Mouse (Mus musculus): ENCODE data around the gene Ube3b. TPM values are rescaled to one million over a fixed set of nuclear protein-coding genes. Genes with fewer than 3 reads are reported as not detected.

The Ube3b gene
- polyA plus RNA-seq, 1 experiment from 2014 or later: 46.3 TPM

GRCm38 (mm10) chr5:114358833-114359232 lies 21.6 kb upstream of the Ube3b start:
- ATAC-seq (ENCODE audit: insufficient number of reproducible peaks, insufficient read depth, low FRiP score, low read depth): no peak
- H3K4me2 ChIP-seq (replicated peaks; ENCODE audit: low read depth, low read length): no peak overlapping the region
- no peak overlapping the region for H3K4me3 ChIP-seq (ENCODE audit: low read depth, low read length)
- H3K27ac ChIP-seq (ENCODE audit: low read length): peak overlapping the region; percentile 55; the same call in 1 of the 2 replicates
- no peak overlapping the region for H3K9ac ChIP-seq (replicated peaks; ENCODE audit: low read depth, low read length)
- no peaks in the 10 kb centered on the region for H3K27me3 ChIP-seq (ENCODE audit: control insufficient read depth, insufficient read depth, low read length)
- no peaks in the 10 kb centered on the region for H3K9me3 ChIP-seq (ENCODE audit: control insufficient read depth, low read depth, low read length)
- H3K4me1 ChIP-seq (ENCODE audit: control insufficient read depth, insufficient read depth, low read length): peaks cover 18% of the 10 kb centered on the region; the same call in 1 of the 2 replicates
- H3K36me3 ChIP-seq (ENCODE audit: control insufficient read depth, insufficient read depth, low read length): peaks cover 17% of the 10 kb centered on the region
- WGBS: 81% methylated on average over 10 of the region's 10 CpGs

- Histone ChIP-seq H3K4me1 (ENCODE audit: control insufficient read depth, insufficient read depth, low read length) (peaks cover 18% of the 10 kb centered on the region; the same call in 1 of the 2 replicates), H3K9me3 (ENCODE audit: control insufficient read depth, low read depth, low read length) (no peaks in the 10 kb centered on the region), H3K4me3 (ENCODE audit: low read depth, low read length) (no peak overlapping the region), H3K4me2 (replicated peaks; ENCODE audit: low read depth, low read length) (no peak overlapping the region), H3K27ac (ENCODE audit: low read length) (peak overlapping the region; percentile 55; the same call in 1 of the 2 replicates), H3K36me3 (ENCODE audit: control insufficient read depth, insufficient read depth, low read length) (peaks cover 24% of the 10 kb centered on the region), H3K27me3 (ENCODE audit: control insufficient read depth, insufficient read depth, low read length) (no peaks in the 10 kb centered on the region), H3K9ac (replicated peaks; ENCODE audit: low read depth, low read length) (no peak overlapping the region)
- WGBS: 31% methylated on average over 8 of the region's 8 CpGs
- no peak for ATAC-seq (ENCODE audit: insufficient number of reproducible peaks, insufficient read depth, low FRiP score, low read depth)
Observed at GRCm38 (mm10) chr5:114359586-114359985, 20.8 kb upstream of the Ube3b start.

GRCm38 (mm10) chr5:114360968-114361367 lies 19.4 kb upstream of the Ube3b start:
- Histone ChIP-seq H3K4me1 (ENCODE audit: control insufficient read depth, insufficient read depth, low read length) (peaks cover 23% of the 10 kb centered on the region; the same call in 1 of the 2 replicates), H3K4me3 (ENCODE audit: low read depth, low read length) (no peak overlapping the region), H3K27ac (ENCODE audit: low read length) (no peak overlapping the region), H3K4me2 (replicated peaks; ENCODE audit: low read depth, low read length) (no peak overlapping the region), H3K9me3 (ENCODE audit: control insufficient read depth, low read depth, low read length) (no peaks in the 10 kb centered on the region), H3K9ac (replicated peaks; ENCODE audit: low read depth, low read length) (no peak overlapping the region), H3K36me3 (ENCODE audit: control insufficient read depth, insufficient read depth, low read length) (peaks cover 36% of the 10 kb centered on the region), H3K27me3 (ENCODE audit: control insufficient read depth, insufficient read depth, low read length) (no peaks in the 10 kb centered on the region)
- 84% methylated on average over 15 of the region's 15 CpGs for WGBS
- ATAC-seq (ENCODE audit: insufficient number of reproducible peaks, insufficient read depth, low FRiP score, low read depth): no peak

- Histone ChIP-seq H3K27me3 (ENCODE audit: control insufficient read depth, insufficient read depth, low read length) (no peaks in the 10 kb centered on the region), H3K4me1 (ENCODE audit: control insufficient read depth, insufficient read depth, low read length) (peaks cover 18% of the 10 kb centered on the region), H3K9me3 (ENCODE audit: control insufficient read depth, low read depth, low read length) (no peaks in the 10 kb centered on the region), H3K4me2 (replicated peaks; ENCODE audit: low read depth, low read length) (no peak overlapping the region), H3K36me3 (ENCODE audit: control insufficient read depth, insufficient read depth, low read length) (peaks cover 76% of the 10 kb centered on the region), H3K4me3 (ENCODE audit: low read depth, low read length) (no peak overlapping the region), H3K9ac (replicated peaks; ENCODE audit: low read depth, low read length) (no peak overlapping the region), H3K27ac (ENCODE audit: low read length) (peak overlapping the region; percentile 79)
- 76% methylated on average over 23 of the region's 23 CpGs for WGBS
- ATAC-seq (ENCODE audit: insufficient number of reproducible peaks, insufficient read depth, low FRiP score, low read depth): peak; percentile 88
Observed at GRCm38 (mm10) chr5:114365043-114365752, 15.2 kb upstream of the Ube3b start.

- Histone ChIP-seq H3K4me1 (ENCODE audit: control insufficient read depth, insufficient read depth, low read length) (peaks cover 45% of the 10 kb centered on the region), H3K9me3 (ENCODE audit: control insufficient read depth, low read depth, low read length) (no peaks in the 10 kb centered on the region), H3K27me3 (ENCODE audit: control insufficient read depth, insufficient read depth, low read length) (no peaks in the 10 kb centered on the region), H3K4me3 (ENCODE audit: low read depth, low read length) (no peak overlapping the region), H3K4me2 (replicated peaks; ENCODE audit: low read depth, low read length) (no peak overlapping the region), H3K36me3 (ENCODE audit: control insufficient read depth, insufficient read depth, low read length) (peaks cover 78% of the 10 kb centered on the region), H3K27ac (ENCODE audit: low read length) (no peak overlapping the region), H3K9ac (replicated peaks; ENCODE audit: low read depth, low read length) (no peak overlapping the region)
- ATAC-seq (ENCODE audit: insufficient number of reproducible peaks, insufficient read depth, low FRiP score, low read depth): no peak
- WGBS: 91% methylated on average over 14 of the region's 14 CpGs
Observed at GRCm38 (mm10) chr5:114368121-114368520, 12.3 kb upstream of the Ube3b start.

- Histone ChIP-seq H3K27me3 (ENCODE audit: control insufficient read depth, insufficient read depth, low read length) (no peaks in the 10 kb centered on the region), H3K9me3 (ENCODE audit: control insufficient read depth, low read depth, low read length) (no peaks in the 10 kb centered on the region), H3K36me3 (ENCODE audit: control insufficient read depth, insufficient read depth, low read length) (peaks cover 80% of the 10 kb centered on the region), H3K4me1 (ENCODE audit: control insufficient read depth, insufficient read depth, low read length) (peaks cover 52% of the 10 kb centered on the region), H3K4me2 (replicated peaks; ENCODE audit: low read depth, low read length) (no peak overlapping the region), H3K4me3 (ENCODE audit: low read depth, low read length) (no peak overlapping the region), H3K27ac (ENCODE audit: low read length) (no peak overlapping the region; the same call in 1 of the 2 replicates), H3K9ac (replicated peaks; ENCODE audit: low read depth, low read length) (no peak overlapping the region)
- no peak for ATAC-seq (ENCODE audit: insufficient number of reproducible peaks, insufficient read depth, low FRiP score, low read depth)
- WGBS: 86% methylated on average over 16 of the region's 16 CpGs
Observed at GRCm38 (mm10) chr5:114368803-114369496, 11.5 kb upstream of the Ube3b start.

- Histone ChIP-seq H3K27me3 (ENCODE audit: control insufficient read depth, insufficient read depth, low read length) (no peaks in the 10 kb centered on the region), H3K4me2 (replicated peaks; ENCODE audit: low read depth, low read length) (no peak overlapping the region), H3K4me1 (ENCODE audit: control insufficient read depth, insufficient read depth, low read length) (peaks cover 54% of the 10 kb centered on the region), H3K27ac (ENCODE audit: low read length) (peak overlapping the region; percentile 98), H3K36me3 (ENCODE audit: control insufficient read depth, insufficient read depth, low read length) (peaks cover 80% of the 10 kb centered on the region), H3K9ac (replicated peaks; ENCODE audit: low read depth, low read length) (0 out of 2 replicates have a peak overlapping the region, but pooled peaks have one; percentile 10), H3K9me3 (ENCODE audit: control insufficient read depth, low read depth, low read length) (no peaks in the 10 kb centered on the region), H3K4me3 (ENCODE audit: low read depth, low read length) (no peak overlapping the region)
- WGBS: 73% methylated on average over 9 of the region's 9 CpGs
- no peak for ATAC-seq (ENCODE audit: insufficient number of reproducible peaks, insufficient read depth, low FRiP score, low read depth)
Observed at GRCm38 (mm10) chr5:114369921-114370320, 10.5 kb upstream of the Ube3b start.

- 0 out of 2 replicates have a peak overlapping the region, but pooled peaks have one; percentile 3 for H3K9ac ChIP-seq (replicated peaks; ENCODE audit: low read depth, low read length)
- no peaks in the 10 kb centered on the region for H3K9me3 ChIP-seq (ENCODE audit: control insufficient read depth, low read depth, low read length)
- peak; percentile 43; the same call in 1 of the 2 replicates for ATAC-seq (ENCODE audit: insufficient number of reproducible peaks, insufficient read depth, low FRiP score, low read depth)
- WGBS: 37% methylated on average over 9 of the region's 9 CpGs
- no peaks in the 10 kb centered on the region for H3K27me3 ChIP-seq (ENCODE audit: control insufficient read depth, insufficient read depth, low read length)
- no peak overlapping the region for H3K4me3 ChIP-seq (ENCODE audit: low read depth, low read length)
- H3K4me1 ChIP-seq (ENCODE audit: control insufficient read depth, insufficient read depth, low read length): peaks cover 54% of the 10 kb centered on the region
- peak overlapping the region; percentile 98 for H3K27ac ChIP-seq (ENCODE audit: low read length)
- H3K4me2 ChIP-seq (replicated peaks; ENCODE audit: low read depth, low read length): peak overlapping the region; percentile 16
- H3K36me3 ChIP-seq (ENCODE audit: control insufficient read depth, insufficient read depth, low read length): peaks cover 76% of the 10 kb centered on the region
Observed at GRCm38 (mm10) chr5:114370371-114370776, 10.0 kb upstream of the Ube3b start.
